Mouse (Mus musculus): ENCODE results near the gene Osmr. TPM values are rescaled to one million over a fixed set of nuclear protein-coding genes. Genes with fewer than 3 reads are reported as not detected.
"Not testable (repeated sequence)": the region's sequence is repeated elsewhere in the genome, so short reads cannot be mapped to it uniquely, and the experiment has no call there.

Gene Osmr
- total RNA-seq, 2 experiments from 2014 or later: 3.0 to 4.1 TPM

- DNase-seq: no peak
- intact Hi-C loops (cut with DNase I): no loop called here
These were observed 3.0 kb downstream of the Osmr start for GRCm38 (mm10) chr15:6871621-6872359.

- no peak for DNase-seq
- intact Hi-C loops (cut with DNase I): no loop called here
These were observed 7.9 kb downstream of the Osmr start for GRCm38 (mm10) chr15:6866888-6867287.

GRCm38 (mm10) chr15:6862125-6862524 lies 12.6 kb downstream of the Osmr start:
- intact Hi-C loops (cut with DNase I): no loop called here
- DNase-seq: no peak

- DNase-seq: no peak
- intact Hi-C loops (cut with DNase I): no loop called here
These were observed 13.2 kb downstream of the Osmr start for GRCm38 (mm10) chr15:6861617-6862016.

GRCm38 (mm10) chr15:6859781-6860180 lies 15.0 kb downstream of the Osmr start:
- intact Hi-C loops (cut with DNase I): no loop called here
- DNase-seq: no peak

- no peak for DNase-seq
- intact Hi-C loops (cut with DNase I): no loop called here
These were observed 15.9 kb downstream of the Osmr start for GRCm38 (mm10) chr15:6858871-6859270.

- intact Hi-C loops (cut with DNase I): no loop called here
- no peak for DNase-seq
These were observed 17.4 kb downstream of the Osmr start for GRCm38 (mm10) chr15:6857270-6857905.

GRCm38 (mm10) chr15:6849851-6850250 lies 24.9 kb downstream of the Osmr start:
- no peak for DNase-seq
- intact Hi-C loops (cut with DNase I): no loop called here

- intact Hi-C loops (cut with DNase I): no loop called here
- DNase-seq: no peak
These were observed 34.6 kb downstream of the Osmr start for GRCm38 (mm10) chr15:6840199-6840598.

GRCm38 (mm10) chr15:6815807-6816206 lies 59.0 kb downstream of the Osmr start:
- intact Hi-C loops (cut with DNase I): no loop called here
- DNase-seq: no peak

- DNase-seq; intact Hi-C loops (cut with DNase I): not testable (repeated sequence)
These were observed 73.6 kb downstream of the Osmr start for GRCm38 (mm10) chr15:6801212-6801611.

GRCm38 (mm10) chr15:6792846-6793245 lies 81.9 kb downstream of the Osmr start:
- intact Hi-C loops (cut with DNase I): no loop called here

GRCm38 (mm10) chr15:6791648-6792047 lies 83.1 kb downstream of the Osmr start:
- DNase-seq: no peak
- intact Hi-C loops (cut with DNase I): no loop called here

More at GRCm38 (mm10) chr15:6792846-6793245, 81.9 kb downstream of the Osmr start:
- DNase-seq: no peak

GRCm38 (mm10) chr15:6790011-6790410 lies 84.8 kb downstream of the Osmr start:
- intact Hi-C loops (cut with DNase I): no loop called here
- no peak for DNase-seq

- intact Hi-C loops (cut with DNase I): no loop called here
- no peak for DNase-seq
These were observed 87.5 kb downstream of the Osmr start for GRCm38 (mm10) chr15:6787236-6787635.

- no peak for DNase-seq
- intact Hi-C loops (cut with DNase I): no loop called here
These were observed 88.6 kb downstream of the Osmr start for GRCm38 (mm10) chr15:6786212-6786611.

GRCm38 (mm10) chr15:6772265-6772664 lies 102.5 kb downstream of the Osmr start:
- intact Hi-C loops (cut with DNase I): no loop called here
- DNase-seq: no peak

Other genes starting within 250 kb of the Osmr start
- gene Rictor, start 166.6 kb downstream of the Osmr start, total RNA-seq (2021): 1 to 10 TPM; 7.3 to 9.0 TPM
- 10 to 100 TPM; 44.2 to 56.9 TPM for gene Lifr, start 215.6 kb upstream of the Osmr start, total RNA-seq (2021)